Mouse (Mus musculus) right cerebral cortex, postnatal 4 days (tissue): ENCODE data around the gene Hoxd10.

Source experiments
- DNase-seq: peaks from one replicate; pipeline ENCODE4 v3.0.0-alpha.2; 2022

The Hoxd10 gene

DNA sequence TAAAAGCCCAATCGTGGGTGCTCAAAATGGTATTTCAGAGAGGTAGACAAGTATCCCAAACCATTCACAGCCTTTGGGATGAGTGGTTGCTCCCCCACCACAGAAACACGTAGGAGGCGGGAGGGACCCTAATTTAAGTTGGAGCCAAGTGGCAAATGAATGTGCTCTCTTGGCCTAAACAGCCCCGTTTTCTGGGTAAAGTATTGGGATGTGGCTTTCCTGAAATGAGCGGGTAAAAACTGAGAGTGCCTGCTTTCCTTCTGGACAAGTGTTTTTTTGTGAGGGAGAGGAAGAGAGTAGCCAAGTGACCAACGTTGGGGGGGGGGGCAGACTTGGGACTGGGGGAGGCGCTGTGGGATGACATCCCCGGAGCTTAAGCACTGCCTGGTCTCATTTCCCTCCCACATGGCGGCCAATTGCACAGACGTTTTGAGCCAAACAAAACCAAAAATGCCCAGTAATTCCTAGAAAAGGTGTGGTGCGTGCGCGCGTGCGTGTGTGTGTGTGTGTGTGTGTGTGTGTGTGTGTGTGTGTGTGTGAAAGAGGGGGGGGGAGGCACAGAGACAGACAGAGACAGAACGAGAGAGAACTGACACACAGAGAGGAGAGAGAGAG is 19.3 kb downstream of the Hoxd10 start:
- DNase-seq, result no peak

DNA sequence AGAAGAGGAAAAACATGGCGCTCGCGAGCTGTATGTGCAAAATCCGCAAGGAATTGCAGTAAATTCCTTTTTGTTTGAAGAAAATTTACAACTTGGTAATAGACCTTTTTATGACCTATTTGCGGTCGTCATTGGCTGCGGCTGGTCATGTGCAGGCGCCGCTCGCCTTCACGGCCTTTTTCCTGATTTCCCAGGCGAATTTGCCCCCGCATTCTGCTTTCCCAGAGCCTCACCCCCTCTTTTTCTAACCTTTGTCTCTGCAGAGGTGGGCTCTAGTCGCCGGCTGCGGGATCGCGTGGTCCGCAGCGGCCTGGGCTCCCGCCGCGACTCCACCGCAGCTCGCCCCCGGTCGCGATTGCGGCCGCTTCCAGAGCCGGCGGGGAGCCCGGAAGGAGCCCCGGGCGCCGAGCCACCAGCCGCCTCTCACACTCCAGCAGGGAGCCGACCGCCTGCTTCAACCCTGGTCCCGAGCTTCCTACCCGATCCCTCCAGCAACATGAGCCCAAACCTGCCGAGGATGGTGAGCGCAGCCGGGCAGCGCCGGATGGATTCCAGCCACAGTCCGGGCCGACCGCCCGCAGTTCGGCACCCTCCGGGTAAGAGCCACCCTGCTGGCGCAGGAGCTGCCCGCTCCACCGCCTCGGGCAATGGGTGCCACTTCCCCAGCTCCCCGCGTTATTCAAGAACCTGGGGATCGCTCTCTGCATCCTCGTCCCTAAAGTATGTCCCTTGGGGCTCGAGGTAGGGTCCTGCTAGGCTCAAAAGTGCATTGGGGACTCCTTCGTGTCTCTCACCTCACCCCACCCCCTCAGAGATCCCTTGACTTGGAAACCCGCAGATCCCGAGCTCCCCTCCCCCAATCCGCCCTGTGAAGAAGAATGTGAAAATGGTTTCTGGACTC is 20.2 kb downstream of the Hoxd10 start, which contains the start of the genes Hoxd3 and Hoxd4:
Hoxd3 (plus strand) TSS at position 207 of the 901 bp plus-strand sequence.
Hoxd4 (plus strand) TSS at position 209 of the 901 bp plus-strand sequence.
- no peak for DNase-seq

DNA sequence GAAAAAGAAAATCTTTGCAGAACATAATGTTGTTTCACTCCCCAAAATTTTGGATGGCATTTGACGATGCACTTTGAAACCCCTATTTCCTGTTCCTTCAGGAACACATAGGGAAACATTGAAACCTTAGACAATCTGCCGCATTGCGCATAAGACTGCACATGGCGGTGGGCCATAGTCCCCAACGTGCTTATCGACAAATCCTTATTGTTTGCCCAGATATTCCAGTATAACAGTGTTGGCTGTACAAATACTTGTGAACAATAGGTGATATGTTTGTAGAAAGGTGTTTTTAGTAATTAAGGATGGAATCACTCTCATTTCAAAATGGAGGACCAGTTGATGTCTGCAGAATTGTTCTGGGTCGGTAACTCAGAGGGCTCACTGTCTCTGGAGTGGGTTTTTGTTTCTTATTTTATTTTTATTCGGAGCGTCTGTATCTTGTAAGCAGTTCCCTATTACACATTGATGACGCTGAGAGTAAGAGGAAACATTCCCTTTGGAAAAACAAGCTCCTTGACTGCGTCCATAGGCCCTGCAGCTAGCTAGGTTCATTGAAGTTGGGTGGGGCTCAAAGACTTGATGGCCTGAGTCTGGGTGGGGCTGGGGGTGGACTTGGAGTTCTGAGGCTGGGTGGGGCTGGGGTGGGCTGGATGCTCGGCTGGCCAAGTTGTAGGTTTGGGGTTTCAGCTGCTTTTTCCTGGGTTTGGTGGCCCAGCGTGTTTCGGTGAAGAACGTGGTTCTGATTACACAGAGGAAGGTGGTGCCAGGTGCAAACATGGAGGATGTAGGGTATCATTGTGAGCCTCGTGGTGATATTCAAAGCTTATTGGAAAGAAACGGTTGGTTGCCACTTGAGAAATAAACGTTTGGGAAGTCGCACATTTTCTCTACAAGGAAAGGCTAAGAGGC is 21.8 kb downstream of the Hoxd10 start:
- no peak for DNase-seq

DNA sequence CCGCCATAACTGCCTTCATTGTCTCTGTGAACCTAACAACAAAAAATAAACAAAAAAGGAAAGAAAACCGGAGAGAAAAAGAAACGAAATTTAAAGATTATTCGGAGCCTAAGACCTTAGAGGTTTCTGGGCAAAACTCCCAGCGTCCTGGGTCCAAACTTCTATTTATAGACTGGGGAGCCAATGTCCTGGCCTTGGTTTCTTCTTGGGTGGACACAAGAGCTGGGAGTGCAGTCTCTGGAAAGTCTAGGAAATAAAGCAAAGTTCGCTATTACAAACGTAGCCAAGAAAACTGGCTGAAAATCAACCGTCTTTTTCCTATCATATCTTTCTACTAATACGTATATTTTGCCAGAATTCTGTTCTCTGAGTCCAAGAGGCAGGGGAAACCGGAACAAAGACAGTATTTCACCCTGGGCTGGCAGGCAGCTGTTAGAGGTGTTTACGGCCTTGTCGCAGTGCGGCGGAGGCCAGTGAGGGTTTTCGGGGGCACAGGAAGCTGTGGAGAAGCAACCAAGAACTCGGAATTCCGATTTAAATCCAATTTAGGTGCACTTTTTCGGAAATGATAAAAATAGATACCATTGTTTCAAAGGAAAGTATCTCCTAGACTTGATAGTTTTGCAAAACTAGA is 22.5 kb downstream of the Hoxd10 start:
- no peak for DNase-seq

DNA sequence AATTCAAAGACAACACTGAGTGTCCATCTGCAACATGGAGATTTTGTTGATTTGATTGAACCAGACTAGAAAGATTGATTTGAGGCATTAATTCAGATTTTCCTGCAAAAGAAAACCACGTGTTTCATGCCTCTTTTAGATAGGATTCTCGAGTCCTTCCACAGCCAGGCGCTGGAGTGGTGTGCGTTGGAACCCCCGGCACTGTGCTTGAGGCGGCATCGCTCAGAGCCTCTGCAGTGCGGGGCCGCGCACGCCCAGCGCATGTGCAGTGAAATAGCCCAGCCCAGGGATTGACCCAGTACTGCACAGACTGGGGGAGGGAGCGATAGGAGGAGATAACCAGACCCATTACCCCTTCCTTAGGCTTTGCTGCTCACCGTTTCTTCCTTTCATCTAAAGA is 23.2 kb downstream of the Hoxd10 start:
- DNase-seq, result no peak

DNA sequence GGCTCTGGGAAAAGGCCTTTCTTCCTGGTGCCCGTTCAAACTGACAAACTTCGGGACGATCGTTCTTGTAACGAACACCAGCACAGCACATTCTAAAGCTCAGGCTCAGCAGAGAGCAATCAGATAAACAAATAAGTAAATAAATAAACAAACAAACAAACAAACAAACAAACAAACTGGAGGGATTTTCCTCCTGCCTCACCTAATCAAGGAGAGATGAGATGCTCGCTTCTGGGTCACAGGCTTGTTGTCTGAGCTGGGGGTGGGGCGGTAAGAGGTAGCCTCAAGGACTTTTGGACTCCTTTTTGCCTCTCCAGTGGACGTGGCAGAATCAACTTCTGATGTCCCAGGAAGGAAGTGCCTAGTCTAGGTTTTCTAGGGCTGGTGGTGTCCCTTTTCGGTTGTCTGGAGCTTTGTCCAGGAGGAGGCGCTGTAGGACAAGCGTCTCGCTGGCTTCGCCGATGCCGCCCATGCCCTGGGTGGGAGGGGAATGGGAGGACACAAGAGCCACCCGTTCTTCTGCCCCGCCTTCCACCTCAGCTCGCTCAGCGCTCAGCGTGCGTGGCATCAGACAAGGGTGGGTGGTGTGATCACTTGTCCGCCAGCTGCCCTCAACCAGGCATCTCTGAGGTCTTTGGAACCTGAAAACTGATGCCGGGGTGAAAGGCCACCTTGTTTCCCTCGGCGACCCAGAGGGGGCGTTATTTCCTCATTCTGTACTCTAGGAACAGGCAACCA is 23.9 kb downstream of the Hoxd10 start:
- DNase-seq, result peak; percentile 95

DNA sequence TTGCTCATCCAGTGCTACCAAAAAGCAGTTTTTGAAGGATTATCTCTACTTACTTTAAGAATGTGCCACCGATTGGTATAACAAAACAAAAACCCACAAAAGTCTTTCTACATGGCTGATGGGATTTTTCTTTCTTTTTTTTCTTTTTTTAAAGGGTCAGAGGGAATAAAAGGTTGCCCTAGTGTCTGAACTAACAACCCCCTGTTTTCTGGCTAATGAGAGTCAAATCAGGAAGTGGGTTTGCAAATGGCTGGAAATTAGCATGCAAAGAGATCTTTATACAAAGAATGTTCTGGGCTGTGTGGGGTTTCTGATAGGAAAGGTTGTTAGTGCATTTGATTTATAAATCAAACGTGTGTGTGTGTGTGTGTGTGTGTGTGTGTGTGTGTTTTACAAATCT is 28.7 kb downstream of the Hoxd10 start:
- DNase-seq, result no peak

DNA sequence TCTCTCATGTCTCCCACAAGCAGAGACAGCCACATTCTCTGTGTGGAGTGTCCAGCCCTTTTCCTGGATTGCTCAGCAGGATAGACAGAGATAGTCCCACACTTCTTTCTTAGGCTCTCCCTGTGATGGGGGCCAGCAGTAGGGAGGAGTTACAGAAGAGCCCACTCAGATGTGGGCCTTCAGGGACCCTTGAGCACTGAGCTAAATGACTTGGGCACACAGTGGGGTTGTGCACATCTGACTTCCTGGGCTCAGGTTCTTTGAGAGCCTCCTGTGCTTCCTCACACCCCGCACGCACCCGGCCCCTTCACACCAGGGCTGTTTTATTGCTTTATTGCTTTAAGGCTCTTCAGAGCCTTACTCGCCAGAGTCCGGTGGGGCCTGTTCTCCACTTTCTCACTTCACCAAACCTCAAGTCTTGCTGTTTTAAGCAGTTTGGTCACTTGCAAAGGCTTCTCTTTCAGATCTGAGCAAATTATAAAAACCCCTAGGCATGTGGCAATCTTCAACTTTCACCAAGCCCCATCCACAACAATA is 29.3 kb downstream of the Hoxd10 start:
- no peak for DNase-seq

DNA sequence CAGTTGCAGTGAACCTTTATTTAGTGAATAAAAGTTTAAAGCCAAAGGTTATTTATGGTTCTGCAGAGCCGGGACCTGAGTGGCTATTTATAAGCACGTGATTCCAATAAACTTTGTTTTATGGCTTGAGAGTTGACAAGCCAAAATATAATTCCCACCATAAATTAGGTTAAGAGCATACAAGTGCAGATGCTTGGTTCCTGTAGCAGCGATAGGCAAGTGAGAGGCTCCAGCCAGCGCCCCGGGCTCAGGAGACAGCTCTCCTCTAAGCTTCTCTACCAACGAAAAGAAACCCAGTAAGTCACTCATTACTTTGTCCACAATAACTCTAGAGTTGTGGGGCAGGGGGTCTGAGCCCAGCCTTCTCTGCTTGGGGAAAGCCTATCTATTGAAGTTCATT is 30.2 kb downstream of the Hoxd10 start:
- DNase-seq, result no peak

DNA sequence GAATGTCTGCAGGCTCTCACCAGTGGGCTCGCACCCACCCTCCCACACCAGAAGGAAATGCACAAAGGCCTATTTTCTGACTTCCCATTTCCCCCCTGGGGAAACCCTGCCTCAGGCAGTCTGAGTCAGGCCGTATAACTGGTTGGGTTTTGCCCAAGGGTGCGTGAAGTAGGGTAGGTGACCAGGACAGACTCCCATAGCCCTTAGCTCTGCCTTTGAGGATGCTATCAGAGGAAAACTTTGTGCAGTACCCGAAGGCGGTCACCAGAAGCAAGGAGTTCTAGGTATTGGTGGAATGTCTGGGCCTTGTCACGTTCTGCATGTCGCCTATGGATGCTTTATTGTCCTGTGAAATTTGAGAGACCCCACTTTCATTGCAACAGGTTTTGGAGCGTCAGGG is 31.2 kb downstream of the Hoxd10 start:
- no peak for DNase-seq

DNA sequence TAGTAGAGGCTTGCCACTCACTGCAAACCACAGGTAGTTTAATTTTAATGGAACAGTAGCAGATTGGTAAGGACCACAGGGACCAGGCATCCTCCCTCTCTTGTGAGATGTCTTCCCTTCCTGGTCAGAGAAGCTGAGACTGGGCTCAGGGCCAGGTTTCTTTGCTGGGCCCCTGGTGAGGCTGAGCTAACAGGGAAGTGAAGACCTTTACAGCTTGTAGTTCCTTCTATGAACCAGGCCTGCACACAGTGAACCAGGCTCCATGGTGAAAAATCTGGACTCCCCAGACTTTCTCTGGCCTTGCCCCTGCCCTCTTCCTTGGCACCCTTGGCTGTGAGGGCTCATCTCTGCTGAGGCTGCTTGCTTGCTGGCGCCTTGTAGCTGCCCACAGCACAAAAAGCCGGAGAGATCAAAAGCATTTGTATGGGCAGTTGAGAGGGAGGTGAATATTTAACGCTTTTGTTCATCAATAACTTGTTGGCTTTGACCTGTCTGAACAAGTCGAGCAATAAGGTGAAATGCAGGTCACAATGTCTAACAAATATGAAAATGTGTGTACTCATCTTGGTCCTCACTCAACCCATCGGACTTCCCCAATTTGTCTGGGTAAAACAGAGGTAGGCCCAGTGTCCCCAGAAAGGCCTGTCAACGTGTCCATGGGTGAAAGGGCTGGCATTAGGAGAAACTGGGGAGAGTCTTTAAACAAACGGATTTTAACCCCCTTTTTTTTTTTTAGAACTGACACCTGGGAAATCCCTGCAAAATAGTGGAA is 32.7 kb downstream of the Hoxd10 start:
- DNase-seq, result no peak

DNA sequence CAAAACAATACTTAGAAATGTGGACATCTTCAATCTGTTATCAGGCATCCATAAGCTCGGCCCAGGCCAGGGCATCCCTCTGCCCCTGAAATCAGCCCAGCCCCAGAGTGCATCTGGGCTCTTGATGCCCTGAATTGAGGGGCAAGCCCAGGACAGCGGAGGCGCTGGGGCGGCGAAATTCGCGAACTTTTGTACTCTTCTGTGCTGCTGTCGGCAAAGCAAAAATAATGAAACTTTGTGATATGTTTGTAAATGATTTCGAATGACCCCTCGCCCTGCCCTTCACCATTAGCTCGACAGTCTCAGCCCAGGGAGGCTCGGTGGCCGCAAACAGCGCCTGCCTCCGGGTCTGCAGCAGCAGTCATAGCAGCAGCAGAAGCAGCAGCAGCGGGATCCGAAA is 33.4 kb downstream of the Hoxd10 start:
- no peak for DNase-seq

DNA sequence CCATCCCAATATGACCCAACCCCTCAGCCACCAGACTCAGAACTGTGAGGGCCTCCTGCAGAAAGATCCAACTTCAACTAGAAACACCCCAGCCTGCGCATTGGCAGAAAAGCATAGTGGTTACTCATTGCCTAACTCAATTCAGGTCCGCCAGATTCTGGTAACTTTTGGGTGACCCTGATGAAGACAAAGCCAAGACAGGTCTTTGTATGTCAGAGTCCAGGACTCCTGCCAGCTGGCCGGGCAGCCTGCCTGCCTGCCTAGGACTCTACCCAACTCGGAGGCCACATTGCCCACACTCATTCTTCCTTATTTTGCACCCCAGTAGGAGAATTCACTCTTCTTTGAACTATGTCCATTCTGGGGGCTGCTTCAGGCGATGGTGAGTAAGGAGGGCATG is 34.8 kb downstream of the Hoxd10 start, which contains the start of gene Gm28230:
Gm28230 (plus strand) TSS at position 178 of the 400 bp plus-strand sequence.
- DNase-seq, result no peak

DNA sequence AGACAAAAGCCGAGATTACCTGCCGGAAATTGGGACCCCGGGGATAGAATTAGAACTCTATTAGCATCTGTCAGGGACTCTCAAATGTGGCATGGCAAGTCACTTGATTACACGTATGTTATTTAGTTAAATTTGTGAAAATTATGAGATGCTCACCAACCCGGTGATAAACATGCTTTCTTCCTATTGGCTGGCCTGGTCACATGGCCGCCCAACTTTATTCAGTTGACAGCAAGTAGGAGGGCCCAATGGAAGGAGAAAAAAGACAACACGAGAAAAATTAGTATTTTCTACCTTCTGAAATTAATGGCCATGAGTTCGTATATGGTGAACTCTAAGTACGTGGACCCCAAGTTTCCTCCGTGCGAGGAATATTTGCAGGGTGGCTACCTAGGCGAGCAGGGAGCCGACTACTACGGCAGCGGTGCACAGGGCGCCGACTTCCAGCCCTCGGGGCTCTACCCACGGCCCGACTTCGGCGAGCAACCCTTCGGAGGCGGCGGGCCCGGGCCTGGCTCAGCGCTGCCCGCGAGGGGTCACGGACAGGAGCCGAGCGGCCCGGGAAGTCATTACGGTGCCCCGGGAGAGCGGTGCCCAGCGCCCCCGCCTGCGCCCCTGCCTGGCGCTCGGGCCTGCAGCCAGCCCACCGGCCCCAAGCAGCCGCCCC is 35.4 kb downstream of the Hoxd10 start:
- DNase-seq, result no peak

DNA sequence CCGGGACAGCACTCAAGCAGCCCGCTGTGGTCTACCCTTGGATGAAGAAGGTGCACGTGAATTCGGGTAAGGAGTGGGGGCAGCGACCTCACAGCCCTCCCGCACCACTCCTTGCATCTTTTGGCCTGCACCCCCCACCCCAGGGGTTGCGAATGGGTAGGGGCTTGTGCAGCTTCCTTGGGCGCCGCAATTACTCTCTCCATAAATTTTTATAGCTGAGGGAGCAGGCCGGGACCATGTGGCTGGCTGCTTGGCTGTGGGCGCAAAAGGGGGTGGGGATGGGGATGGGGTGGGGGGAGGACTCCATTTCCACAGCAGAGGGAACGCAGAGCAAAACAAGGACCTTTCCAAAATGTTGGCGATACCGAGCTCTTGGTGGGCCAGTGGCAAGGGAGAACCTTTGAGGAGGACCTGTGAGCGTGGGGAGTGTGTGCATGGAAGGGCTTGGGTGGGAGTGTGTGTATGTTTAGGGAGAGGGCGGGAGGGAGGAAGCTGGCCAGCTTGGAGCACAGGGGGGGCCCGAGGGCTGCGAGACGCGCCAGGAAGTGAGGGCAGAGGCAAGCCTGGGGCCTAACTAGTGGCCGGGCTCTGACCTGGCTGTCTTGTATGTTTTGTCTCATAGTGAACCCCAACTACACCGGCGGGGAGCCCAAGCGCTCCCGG is 36.0 kb downstream of the Hoxd10 start:
- DNase-seq, result no peak

DNA sequence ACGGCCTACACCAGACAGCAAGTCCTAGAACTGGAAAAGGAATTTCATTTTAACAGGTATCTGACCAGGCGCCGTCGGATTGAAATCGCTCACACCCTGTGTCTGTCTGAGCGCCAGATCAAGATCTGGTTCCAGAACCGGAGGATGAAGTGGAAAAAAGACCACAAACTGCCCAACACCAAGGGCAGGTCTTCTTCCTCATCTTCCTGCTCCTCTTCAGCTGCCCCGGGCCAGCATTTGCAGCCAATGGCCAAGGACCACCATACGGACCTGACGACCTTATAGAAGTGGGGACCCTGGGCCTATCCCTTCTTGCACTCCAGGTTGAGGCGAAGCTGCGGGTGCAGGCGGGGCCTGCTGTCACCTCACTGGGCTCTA is 36.6 kb downstream of the Hoxd10 start:
- no peak for DNase-seq

DNA sequence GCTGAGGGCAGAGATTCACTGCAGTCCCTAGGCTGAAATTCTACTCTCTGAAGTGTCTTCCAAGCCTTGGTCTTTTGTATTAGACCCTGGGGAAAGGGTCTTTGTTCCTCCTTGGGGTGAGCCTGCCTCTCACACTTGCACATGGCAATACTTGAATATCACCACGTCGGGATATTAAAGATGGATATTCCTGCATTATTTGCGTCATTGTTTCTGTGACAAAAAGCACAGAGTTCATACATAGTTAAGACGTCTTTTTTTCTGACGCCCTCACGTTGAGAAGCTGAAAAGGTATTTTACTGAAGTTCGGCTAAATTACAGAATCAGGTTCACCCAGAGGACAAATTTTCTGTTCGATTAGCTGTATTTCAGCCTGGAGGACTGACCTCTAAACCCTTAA is 38.6 kb downstream of the Hoxd10 start:
- no peak for DNase-seq

DNA sequence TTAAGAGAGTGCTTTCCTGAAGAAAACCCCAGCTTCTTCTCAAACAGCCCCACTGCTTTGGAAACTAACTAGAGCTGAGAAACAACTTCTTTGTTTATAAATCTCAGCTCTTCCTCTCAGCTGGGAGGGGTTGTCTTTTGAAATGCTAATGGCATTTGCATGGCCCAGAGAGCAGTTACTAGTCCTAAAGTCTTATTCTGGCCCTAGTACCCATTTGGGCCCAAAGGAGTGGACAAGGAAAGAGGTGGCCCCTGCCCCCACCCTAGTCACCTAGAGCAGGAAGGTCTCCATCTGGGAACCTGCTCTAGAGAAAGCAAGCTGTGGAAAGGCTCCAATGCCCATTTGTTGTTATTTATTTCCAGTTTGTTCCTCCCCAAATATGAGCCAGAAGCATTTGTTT is 39.3 kb downstream of the Hoxd10 start:
- DNase-seq, result no peak

DNA sequence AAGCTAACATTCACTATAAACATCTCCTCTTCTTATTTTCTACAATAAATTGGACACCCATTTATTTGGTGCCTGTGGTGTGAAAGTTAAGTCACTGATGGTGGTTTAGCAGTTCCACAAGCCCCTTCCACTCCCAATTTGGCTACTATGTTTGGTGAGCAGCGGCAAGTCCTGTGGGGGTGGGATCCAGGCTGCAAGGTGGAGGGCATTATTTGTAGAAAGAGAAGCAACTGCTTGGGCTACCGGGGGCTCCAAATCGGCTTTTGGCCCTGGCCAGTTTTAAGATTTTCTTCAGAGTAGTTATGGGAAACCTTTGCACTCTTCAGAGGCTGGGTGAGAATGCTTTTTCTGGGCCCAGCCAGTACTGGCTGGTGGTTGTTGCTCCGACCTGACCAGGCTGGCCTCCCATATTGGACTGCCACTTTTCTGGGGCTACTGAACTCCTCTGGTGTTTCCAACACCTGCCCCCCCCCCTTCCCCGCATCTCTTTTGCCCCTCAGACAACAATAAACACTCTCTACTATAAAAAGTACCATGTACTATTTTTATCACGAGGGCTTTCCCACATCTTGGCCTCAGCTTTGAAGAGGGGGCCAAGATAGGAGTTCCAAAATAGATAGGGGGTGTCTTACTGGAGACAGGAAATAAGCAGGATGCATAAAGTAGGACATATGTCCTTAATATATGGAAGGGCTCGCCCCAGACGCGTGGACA is 40.2 kb downstream of the Hoxd10 start:
- no peak for DNase-seq
